Comparison of ENCODE assay signal across 13 mouse cellular contexts in the genomic region with DNA sequence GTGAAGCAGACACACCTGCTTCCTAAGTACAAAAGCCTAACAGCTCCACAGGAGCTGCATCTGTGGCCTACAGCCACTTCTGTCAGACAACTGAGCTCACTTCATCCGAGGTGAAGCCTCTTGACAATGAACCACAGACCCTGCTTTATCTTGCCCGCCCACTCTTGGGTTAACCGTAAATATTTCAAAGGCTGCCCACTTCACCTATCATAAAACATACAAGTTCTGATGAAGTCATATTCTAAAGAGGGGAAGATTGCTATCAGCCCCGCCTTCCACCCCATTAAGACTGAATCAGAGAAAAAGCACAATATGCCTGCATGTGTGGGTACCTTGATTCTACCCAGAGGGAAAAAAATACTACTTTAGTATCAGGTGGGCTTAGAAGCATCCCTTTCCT.
"Had no signal": no experiment of that assay in that cellular context is flagged by ENCODE, and none has a peak within 500 bp of the region (broad histone marks: within the 10 kb centered on the region; RNA-seq: fewer than 3 reads in every experiment).

No protein-coding gene starts in this region.

- H3K4me2 ChIP-seq: kidney, embryonic 15.5 days; limb, embryonic 13.5 days; liver, embryonic 15.5 days; lung, embryonic 15.5 days; midbrain, embryonic 13.5 days; neural tube, embryonic 15.5 days had no signal

- H3K27me3 ChIP-seq: kidney, embryonic 15.5 days; limb, embryonic 13.5 days; liver, embryonic 15.5 days; lung, embryonic 15.5 days; midbrain, embryonic 13.5 days; neural tube, embryonic 15.5 days had no signal

- DNase-seq: kidney, adult 2 months; kidney, postnatal 14 days; left cerebral cortex, postnatal 4 days; thymus, postnatal 4 days had no signal

- H3K9me3 ChIP-seq: kidney, embryonic 15.5 days; limb, embryonic 13.5 days; liver, embryonic 15.5 days; lung, embryonic 15.5 days; midbrain, embryonic 13.5 days; neural tube, embryonic 15.5 days had no signal

- H3K4me1 ChIP-seq: kidney, embryonic 15.5 days; lung, embryonic 15.5 days; midbrain, embryonic 13.5 days had no signal

- H3K27ac ChIP-seq: kidney, embryonic 15.5 days; limb, embryonic 13.5 days; liver, embryonic 15.5 days; lung, embryonic 15.5 days; macrophage; midbrain, embryonic 13.5 days; neural tube, embryonic 15.5 days; stomach, postnatal 0 days had no signal

- H3K9ac ChIP-seq: kidney, embryonic 15.5 days; limb, embryonic 13.5 days; liver, embryonic 15.5 days; lung, embryonic 15.5 days; midbrain, embryonic 13.5 days; neural tube, embryonic 15.5 days had no signal

- ATAC-seq: midbrain, embryonic 13.5 days had no signal

- H3K4me3 ChIP-seq: kidney, embryonic 15.5 days; limb, embryonic 13.5 days; liver, embryonic 15.5 days; lung, embryonic 15.5 days; midbrain, embryonic 13.5 days; myocyte; neural tube, embryonic 15.5 days had no signal
